Mouse (Mus musculus) lung, postnatal 14 days (tissue): Measurements from ENCODE around the gene Crtc1.

Source experiments
- DNase-seq: peaks from one replicate; pipeline ENCODE4 v3.0.0; 2021

The Crtc1 gene

DNA sequence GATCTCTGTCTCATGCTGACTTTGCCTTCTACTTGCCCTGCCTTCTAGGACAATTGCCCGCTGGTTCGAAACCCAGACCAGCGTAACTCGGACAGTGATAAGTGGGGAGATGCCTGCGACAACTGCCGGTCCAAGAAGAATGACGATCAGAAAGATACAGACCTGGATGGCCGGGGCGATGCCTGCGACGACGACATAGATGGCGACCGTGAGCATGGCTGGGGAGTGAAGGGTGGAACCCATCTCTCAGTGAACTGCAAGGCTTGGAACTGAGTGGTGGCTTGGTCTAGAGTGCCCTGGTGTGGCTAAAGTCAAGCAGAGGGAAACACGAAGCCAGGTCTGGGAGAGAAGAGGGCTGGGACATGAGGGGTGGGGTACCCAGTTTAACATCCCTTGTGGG is 62.3 kb downstream of the Crtc1 start:
- no peak for DNase-seq

DNA sequence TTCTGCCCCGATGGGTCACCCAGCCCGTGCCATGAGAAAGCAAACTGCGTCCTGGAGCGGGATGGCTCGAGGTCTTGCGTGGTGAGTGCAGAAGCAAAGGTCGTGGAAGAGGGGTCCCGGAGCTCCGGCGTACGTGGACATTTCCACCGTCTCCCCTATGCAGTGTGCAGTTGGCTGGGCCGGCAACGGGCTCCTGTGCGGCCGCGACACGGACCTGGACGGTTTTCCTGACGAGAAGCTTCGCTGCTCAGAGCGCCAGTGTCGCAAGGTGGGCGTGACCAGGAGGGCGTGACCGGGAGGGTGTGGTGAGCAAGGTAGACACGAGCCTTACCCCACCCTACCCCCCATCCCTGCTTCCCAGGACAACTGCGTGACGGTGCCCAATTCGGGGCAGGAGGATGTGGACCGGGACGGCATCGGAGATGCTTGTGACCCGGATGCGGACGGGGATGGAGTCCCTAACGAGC is 63.1 kb downstream of the Crtc1 start:
- no peak for DNase-seq

DNA sequence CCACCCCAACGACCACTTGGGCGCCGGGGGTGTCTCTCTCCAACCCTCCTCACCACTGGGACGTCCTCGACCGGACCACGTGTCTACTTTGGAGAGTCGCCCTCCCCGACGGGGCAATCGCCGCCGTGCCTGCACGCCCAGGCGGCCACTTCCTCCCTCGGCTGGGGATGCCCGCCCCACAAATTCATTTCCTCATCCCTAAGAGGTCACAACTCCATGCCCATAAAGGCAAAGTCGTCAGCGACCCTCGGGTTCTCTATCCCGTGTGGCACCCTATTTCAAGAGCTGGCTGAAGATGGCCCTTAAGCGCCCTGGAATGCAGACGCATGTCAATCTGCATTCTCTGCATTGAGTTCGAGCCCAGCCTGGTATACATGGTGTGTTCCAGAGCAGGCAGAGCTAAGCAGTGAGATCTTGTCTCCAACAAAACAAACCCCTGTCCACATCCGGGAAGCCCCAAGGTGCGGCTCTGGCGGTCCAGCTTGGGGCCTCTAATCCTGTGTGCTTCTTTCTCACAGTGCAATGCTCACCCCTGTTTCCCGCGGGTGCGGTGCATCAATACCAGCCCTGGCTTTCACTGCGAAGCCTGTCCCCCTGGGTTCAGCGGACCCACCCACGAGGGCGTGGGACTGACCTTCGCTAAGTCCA is 64.0 kb downstream of the Crtc1 start:
- no peak for DNase-seq

DNA sequence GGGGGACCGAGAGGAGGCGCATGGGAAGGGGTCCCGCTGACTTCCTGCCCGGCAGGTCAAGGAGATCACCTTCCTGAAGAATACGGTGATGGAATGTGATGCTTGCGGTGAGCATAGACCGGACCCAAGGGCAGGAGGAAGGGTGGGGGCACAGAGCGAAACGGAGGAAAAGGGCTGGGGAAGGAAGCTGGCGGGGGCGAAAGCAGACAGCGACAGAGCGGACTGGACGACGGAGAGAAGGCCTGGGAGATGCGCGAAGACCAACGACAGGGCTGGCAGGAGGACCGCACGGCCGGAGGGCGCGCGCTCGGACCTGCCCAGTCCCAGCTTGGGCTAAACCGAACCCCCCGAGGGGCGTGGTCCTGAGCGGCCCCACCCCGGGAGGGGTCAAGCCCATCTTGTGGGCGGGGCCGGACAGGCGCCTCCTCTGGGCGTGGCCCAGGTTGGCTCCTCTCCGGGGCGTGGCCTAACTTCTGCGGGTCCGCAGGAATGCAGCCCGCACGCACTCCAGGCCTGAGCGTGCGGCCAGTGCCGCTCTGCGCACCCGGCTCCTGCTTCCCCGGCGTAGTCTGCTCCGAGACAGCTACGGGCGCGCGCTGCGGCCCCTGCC is 65.0 kb downstream of the Crtc1 start:
- peak; percentile 78 for DNase-seq

DNA sequence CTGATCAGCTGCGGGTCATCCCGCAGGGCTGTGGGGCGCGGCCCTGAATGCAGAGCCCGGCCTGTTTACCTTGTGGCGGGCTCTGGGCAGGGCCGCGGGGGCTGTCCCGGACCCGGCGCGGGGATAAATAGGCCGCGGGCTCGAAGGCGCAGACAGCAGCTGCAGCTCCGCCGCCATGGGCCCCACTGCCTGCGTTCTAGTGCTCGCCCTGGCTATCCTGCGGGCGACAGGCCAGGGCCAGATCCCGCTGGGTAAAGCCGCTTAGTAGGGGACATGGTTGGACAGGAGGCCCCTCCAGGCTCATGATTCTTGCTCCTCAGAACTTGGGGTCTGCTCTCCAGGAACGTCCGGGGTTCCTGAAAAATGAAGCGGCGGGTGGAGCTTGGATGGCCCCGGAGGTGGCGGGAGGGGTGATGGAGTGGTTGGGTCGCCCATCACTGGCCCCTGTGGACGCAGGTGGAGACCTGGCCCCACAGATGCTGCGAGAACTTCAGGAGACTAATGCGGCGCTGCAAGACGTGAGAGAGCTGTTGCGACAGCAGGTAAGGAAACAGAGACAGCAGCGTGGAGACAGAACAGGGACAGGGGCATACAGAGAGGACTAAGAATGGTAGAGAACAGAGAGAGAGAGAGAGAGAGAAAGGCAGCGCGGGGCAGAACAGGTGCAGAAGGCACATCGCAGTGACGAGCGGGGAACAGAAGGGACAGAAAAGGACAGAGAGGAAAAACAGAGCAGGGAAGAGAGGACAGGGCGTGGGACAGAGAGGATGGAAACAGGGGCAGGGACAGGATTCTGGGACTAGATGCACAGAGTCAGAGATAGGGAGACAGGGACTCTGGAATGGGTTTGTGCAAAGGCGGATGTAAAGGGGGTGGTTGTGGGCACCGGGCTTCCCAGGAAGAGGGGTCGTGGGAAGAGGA is 65.7 kb downstream of the Crtc1 start, which contains the start of gene Comp:
TSS of gene Comp (plus strand) at position 162 of the 921 bp plus-strand sequence.
- no peak for DNase-seq

DNA sequence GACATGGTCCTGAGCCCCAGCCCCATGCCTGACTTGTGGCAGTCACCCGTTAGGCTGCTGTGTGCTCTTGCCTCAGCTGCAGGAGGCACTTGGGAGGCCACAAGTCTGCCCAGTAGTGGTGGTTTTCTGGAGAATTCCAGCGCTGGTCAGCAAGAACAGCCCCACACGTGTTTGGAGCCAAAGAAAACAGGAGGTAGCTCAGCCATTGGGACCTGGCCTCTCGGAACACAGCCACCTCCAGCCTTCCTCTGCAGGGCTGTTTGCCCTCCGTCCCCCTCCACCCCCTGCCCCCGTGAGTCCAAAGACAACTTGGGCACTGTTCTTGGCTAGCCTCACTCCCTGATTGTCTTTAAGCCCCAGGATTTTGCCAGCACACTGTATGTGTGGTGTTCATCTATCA is 67.4 kb downstream of the Crtc1 start:
- no peak for DNase-seq

DNA sequence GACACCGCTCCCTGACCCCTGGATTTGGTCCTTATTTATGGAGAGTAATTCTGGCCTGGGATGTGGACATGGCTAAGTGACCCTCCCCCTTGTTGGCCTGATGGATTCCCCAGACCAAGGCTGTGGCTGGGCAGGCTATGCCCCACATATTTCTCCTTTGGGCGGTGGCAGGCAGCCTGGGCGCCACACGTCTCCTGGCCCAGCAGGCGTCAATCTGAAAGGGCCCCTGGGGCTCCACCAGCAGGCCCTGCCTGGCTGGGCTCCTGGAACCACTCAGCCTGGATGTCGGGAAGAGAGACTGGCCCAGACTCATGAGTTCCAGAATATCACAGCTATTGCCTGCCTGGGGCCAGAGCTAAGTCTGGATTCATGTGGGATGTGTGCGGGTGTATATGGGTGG is 68.9 kb downstream of the Crtc1 start:
- no peak for DNase-seq

DNA sequence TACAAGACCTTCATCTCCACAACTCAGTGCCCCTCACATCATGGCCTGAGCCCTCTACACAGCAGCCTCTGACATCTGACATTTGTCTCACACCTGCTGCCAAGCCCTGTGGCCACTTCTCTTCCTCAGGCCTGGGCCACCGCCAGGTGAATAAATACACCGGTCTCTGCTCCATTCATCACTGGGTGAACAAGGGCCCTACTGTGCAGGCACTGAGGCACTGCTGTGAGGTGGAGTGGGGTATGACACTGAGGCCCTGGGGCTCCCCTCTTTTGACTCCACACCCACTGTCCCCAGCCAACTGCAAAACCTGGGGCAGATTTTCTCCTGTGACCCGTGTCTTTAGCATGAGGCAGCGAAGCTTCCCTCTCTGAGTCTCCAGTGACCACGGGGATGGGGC is 72.8 kb downstream of the Crtc1 start:
- DNase-seq = no peak

DNA sequence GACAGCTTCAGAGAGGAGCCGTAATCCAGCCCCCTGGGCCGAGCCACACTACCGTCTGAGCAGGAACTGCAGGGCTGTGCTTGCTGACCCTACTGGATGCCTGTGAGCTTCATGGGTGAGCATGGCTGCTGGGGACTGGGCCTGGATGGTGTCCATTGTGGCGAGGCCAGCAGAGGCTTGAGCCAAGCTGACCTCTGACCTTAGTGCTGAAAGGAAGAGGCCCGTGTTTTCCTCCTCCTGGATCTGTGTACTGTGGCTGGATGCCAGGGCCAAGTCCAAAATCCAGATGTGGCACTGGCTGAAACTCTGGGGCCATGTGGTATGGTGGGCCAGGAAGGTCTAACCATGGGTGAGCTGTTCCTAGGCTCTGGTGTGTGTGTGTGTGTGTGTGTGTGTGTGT is 75.3 kb downstream of the Crtc1 start:
- no peak for DNase-seq

DNA sequence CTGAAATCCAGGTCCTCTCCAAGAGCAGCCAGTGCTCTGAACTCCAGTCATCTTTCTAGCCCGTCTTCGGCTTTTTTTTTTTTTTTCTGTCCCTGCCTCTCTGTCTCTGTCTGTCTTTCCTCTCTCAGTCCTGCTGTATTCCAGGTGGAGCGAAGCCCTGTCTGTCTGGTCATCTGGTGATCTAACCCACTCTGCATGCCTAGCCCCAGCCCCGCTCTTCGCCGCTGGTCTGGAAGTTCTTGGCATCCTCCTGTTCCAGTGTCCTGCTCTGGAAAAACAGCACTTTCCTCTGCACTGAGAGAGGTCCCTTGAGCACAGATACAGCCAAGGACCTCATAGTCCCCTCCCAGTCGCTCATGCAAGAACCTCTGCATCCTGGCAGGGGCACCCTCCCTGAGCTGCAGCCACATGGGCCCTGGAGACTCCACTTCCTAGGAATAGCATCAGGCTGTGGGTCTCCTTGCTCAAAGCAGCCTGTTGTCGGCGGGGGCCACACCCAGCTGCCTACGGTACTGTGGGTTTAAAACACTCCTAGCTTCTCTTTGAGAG is 77.8 kb downstream of the Crtc1 start:
- DNase-seq = no peak

DNA sequence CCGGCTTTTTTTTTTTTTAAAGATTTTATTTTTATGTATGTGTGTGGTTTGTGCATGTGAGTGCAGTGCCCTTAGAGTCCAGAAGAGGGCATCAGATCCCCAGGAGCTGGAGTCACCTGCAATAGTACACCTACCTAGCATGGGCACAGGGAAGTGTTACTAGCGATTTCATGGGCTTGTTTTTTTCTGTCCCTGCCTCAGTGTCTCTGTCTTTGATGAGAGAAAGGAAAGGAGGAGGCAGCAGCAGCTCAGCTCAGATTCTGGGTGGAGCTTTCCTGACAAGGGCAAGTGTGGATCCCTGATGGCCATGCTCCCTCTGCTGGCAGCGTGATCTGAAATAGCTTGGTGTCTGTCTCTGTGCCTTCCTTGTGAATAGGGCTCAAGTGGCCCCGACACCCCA is 78.6 kb downstream of the Crtc1 start:
- no peak for DNase-seq

DNA sequence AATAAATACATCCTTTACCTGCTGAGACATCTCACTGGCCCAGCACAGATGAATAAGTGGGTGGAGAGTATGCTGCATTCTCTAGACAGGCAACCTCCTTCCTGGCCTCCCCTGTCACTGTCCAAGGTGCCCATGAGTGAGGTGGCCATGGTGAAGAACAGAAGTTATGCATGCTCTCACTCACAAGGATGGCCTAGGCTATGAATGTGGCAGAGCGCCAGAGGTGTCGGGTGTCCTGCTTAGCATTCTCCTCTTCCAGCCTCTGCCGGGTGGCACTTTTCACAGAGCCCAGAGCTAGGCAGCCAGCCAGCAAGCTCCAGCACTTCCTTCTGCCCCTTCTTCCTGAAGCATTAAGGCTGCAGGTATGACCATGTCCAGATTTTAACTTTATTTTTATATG is 80.0 kb downstream of the Crtc1 start:
- no peak for DNase-seq

DNA sequence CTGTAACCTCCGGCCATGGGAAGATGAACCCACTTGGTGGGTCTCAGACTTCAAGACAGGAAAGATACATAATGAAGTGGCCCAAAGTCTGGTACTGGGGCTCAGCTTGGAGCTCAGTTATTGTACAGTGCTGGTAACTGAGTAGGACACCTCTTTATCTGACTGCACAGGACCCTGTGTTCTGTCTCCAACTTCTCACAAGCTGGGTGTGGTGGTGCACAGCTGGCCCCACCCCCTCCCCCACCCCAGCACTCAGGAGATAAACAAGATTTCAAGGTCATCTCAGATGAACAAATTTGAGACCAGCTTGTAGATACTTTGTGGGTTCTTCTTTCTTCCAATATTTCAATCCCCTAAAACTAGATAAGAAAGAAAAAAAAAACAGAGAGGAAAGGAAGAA is 83.3 kb downstream of the Crtc1 start:
- no peak for DNase-seq

DNA sequence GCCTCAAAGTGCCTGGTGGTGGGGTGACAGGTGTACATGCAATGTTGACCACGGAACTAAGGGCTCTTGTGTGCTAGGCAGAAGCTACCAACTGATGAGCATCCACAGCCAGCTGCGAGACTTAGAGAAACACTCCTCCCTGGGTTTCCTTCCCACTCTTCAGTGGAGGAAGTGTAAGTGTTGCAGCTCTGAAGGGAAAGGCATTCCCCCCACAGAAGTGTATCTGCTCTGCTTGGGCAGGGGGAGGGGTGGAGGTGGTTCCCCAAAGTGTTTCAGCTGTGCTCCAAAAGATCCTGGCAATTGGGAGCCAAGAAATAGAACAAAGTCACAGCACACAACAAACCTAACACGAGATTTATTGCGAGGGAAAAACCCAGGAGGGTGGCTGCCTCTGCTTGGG is 85.4 kb downstream of the Crtc1 start:
- DNase-seq = no peak

DNA sequence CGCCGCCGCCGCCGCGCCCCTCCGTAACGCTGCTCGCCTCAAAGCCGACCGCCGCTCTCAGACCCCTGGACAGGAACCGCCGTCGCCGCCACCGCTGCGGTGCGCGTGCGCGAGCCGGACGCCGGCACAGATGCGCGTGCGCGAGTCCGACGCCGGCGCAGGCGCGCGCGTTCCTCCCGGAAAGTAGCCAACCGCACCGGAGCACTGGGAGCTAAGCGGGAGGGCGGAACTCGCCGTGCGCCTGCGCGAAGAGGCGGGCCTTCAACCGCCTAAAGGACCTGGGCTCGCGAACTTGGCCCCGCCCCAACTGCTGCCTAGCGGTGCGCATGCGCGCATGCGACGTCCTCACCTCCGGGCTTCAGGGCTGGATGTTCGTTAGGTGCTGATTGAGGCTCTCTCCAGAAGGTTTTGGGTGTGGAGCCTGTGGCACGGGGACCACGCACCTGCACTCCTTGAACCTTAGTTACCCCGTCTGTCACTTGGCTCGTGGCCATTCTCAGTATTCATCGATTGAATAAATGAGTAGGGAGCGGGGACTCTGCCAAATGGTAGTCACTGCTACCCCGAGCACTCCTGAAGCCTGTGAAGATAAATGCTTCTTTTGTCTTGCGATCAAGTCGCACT is 86.1 kb downstream of the Crtc1 start, which contains the start of gene Upf1:
TSS of gene Upf1 (minus strand) at position 85 of the 624 bp plus-strand sequence.
- DNase-seq = peak; percentile 100

DNA sequence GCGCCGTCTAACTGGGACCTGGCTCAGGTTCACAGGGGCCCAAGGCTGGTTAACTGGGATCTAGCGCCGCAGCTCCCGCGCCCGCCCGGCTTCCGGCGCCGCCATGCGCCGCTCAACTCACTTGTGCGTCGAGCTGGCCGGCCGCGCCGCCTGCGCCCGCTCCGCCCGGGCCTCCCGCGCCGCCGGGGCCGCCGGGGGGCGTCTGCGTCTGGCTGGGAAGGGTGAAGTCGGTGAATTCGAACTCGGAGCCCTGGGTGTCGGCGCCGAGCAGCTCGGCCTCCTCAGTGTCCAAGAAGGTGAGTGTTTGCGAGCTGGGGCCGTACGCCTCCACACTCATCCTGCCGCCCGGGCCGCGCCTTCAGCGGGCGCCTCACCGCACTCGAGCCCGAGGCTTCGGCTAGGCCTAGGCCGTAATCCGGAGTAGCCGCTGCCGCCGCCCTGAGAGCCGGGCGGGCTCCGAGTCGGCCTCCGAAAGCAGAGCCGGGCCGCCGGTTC is 86.7 kb downstream of the Crtc1 start:
- DNase-seq = no peak

DNA sequence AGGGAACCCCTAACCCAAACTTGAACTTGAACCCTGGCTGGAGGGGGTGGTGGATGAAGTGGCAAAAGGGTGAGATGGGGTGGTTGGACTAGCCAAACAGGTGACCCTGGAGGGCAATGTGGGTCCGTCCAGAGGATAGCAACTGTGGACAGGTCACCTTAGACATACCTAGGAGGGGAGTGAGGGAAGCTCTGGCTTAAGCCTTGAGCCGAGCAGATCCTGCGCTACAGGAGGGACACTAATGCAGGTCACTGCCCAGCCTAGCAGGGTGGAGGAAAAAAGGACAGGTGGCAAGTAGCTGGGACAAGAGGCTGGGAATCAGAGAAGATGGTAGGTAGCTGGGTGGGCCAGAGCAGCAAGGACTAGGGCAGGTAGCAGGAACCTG is 87.4 kb downstream of the Crtc1 start:
- no peak for DNase-seq

DNA sequence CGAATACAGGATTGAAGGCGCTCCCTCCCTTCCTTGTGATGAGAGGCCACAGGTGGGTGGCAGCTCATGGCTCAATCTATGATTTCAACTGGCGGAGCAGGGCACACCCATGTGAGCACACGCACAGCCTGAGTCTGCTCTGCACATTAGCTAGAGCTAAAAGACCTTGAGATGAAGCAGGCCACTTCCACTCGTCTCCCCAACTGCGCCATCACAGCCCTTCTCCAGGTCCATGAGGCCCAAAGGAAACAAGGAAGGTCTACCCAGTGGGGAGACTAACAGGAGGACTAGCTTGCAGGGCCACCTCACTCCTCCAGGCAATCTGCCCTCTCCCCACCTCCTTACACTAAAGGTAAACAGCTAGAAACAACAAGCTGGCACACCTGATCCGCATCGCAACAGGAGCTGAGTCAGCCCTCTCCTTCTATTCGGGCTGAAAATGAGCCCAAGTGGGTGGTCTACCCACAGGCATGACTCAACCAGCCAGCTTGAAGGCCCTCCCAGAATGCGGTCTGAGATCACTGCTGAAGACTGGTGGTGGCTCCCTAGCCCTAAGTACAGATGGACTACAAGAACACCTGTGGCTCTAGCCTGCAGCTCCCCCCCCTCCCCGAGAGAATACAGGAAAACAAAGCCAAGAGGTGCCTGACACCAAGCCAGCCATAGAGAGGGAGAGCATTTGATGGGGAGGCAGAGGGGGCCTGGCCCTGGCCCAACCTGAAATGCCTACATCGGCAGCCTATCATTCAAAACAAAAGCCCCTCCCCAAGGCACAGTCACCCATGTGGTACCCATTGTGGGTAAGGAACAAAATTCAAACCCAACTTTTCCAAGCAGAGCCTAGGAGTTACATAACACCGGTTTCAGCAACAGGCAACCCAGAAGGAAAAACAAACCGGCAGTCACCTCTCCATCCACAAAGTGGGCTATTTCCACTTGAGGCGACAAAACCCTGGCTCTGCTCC is 88.1 kb downstream of the Crtc1 start:
- no peak for DNase-seq

DNA sequence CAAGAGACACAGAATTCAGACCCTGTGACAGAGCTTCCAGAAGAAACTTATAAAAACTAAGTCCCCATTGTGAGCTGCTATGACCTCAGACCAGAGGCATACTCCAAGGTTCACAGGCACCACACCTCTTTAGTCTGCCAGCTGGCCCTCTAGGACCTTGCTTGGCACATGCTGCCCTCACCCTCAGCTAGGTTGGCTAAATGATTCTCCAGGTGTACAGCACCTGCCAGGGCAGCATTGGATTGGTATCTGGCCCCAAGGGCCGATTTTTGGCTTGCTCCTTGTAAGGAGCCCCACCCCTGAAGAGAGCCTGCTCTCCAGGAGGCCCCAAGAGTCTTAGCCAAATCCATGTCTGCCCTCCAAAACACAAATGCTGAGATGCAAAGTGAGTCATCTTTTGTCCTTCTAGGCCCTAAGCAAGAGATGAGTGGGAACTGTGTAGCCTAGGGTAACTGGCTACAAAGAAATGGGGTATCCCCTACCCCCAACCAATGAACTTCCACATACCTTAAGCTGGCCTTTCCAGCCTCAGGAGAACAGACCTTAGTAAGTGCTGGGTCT is 91.4 kb downstream of the Crtc1 start:
- no peak for DNase-seq

DNA sequence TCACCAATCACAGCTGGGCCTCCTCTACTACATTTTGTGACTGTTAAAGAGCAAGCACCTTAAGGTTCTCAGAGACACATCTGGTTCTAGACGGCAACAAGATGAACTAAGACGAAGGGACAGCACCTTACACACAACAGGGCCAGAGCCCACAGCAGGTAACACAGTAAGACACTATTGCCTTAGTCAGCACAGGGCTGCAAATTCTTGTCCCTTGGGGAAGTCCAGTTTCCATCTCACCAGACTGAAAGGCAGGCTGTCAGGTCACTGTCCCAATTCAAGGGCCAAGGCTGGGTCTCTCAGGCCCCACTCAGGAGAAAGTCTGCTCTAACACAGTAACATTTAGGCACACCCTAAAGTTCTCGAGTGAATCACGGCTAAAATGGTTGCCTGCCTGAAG is 91.9 kb downstream of the Crtc1 start:
- no peak for DNase-seq

DNA sequence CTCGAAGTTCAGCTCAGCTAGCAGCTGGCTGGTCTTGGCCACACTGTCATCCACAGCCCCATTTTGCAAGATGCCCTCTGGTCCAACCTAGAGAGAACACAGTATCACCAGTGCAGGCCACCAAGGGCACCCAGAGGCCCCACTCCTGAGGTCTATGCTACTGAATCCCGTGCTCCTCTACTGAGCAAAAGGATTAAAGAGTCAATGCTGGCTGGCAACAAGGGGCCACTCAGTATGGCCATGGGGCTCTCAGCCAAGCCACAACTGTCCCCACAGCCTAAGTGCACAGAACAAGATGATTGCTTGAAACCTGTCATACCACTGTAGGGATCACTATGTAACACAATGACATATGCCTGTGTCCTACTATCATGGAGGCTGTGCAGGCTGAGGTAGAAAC is 95.1 kb downstream of the Crtc1 start:
- DNase-seq = no peak
